Mouse (Mus musculus): ENCODE data around the gene Elk3. TPM values are rescaled to one million over a fixed set of nuclear protein-coding genes. Genes with fewer than 3 reads are reported as not detected.

Elk3 gene
- polyA plus RNA-seq, 1 experiment from 2014 or later = 23.6 TPM

- Histone ChIP-seq H3K9ac (ENCODE audit: low read length) (no peak overlapping the region), H3K9me3 (replicated peaks; ENCODE audit: control insufficient read depth, low read length) (no peaks in the 10 kb centered on the region; the same call in 1 of the 2 replicates), H3K4me3 (replicated peaks; ENCODE audit: low read length) (no peak overlapping the region), H3K4me1 (ENCODE audit: control insufficient read depth, insufficient read depth, low read length) (0 out of 2 replicates have a peak, but pooled peaks cover 2% of the 10 kb centered on the region), H3K36me3 (ENCODE audit: control insufficient read depth, insufficient read depth, low read length) (peaks cover 37% of the 10 kb centered on the region), H3K4me2 (ENCODE audit: low read depth, low read length) (no peak overlapping the region), H3K27me3 (ENCODE audit: control insufficient read depth, insufficient read depth, low read length) (no peaks in the 10 kb centered on the region), H3K27ac (ENCODE audit: low read length) (no peak overlapping the region)
- no peak for ATAC-seq (ENCODE audit: insufficient read depth, low FRiP score)
- WGBS = 66% methylated on average over 7 of the region's 7 CpGs
These were observed 97.6 kb downstream of the Elk3 start for GRCm38 (mm10) chr10:93213339-93213738.

GRCm38 (mm10) chr10:93212699-93213098 is 98.2 kb downstream of the Elk3 start:
- Histone ChIP-seq H3K4me3 (replicated peaks; ENCODE audit: low read length) (no peak overlapping the region), H3K36me3 (ENCODE audit: control insufficient read depth, insufficient read depth, low read length) (peaks cover 31% of the 10 kb centered on the region), H3K9ac (ENCODE audit: low read length) (no peak overlapping the region), H3K9me3 (replicated peaks; ENCODE audit: control insufficient read depth, low read length) (no peaks in the 10 kb centered on the region; the same call in 1 of the 2 replicates), H3K4me1 (ENCODE audit: control insufficient read depth, insufficient read depth, low read length) (0 out of 2 replicates have a peak, but pooled peaks cover 2% of the 10 kb centered on the region), H3K27me3 (ENCODE audit: control insufficient read depth, insufficient read depth, low read length) (no peaks in the 10 kb centered on the region), H3K27ac (ENCODE audit: low read length) (no peak overlapping the region), H3K4me2 (ENCODE audit: low read depth, low read length) (no peak overlapping the region)
- WGBS = 76% methylated on average over 2 of the region's 2 CpGs
- ATAC-seq (ENCODE audit: insufficient read depth, low FRiP score) = no peak

- no peaks in the 10 kb centered on the region for H3K9me3 ChIP-seq (replicated peaks; ENCODE audit: control insufficient read depth, low read length)
- ATAC-seq (ENCODE audit: insufficient read depth, low FRiP score) = no peak
- no peak overlapping the region for H3K4me2 ChIP-seq (ENCODE audit: low read depth, low read length)
- no peaks in the 10 kb centered on the region for H3K4me1 ChIP-seq (ENCODE audit: control insufficient read depth, insufficient read depth, low read length)
- WGBS = 70% methylated on average over 5 of the region's 5 CpGs
- H3K27ac ChIP-seq (ENCODE audit: low read length) = no peak overlapping the region
- 0 out of 2 replicates have a peak, but pooled peaks cover 3% of the 10 kb centered on the region for H3K36me3 ChIP-seq (ENCODE audit: control insufficient read depth, insufficient read depth, low read length)
- no peaks in the 10 kb centered on the region for H3K27me3 ChIP-seq (ENCODE audit: control insufficient read depth, insufficient read depth, low read length)
- no peak overlapping the region for H3K4me3 ChIP-seq (replicated peaks; ENCODE audit: low read length)
- no peak overlapping the region for H3K9ac ChIP-seq (ENCODE audit: low read length)
These were observed 103.8 kb downstream of the Elk3 start for GRCm38 (mm10) chr10:93207176-93207575.

- ATAC-seq (ENCODE audit: insufficient read depth, low FRiP score) = no peak
- Histone ChIP-seq H3K4me2 (ENCODE audit: low read depth, low read length) (no peak overlapping the region), H3K4me1 (ENCODE audit: control insufficient read depth, insufficient read depth, low read length) (no peaks in the 10 kb centered on the region), H3K4me3 (replicated peaks; ENCODE audit: low read length) (no peak overlapping the region), H3K36me3 (ENCODE audit: control insufficient read depth, insufficient read depth, low read length) (0 out of 2 replicates have a peak, but pooled peaks cover 3% of the 10 kb centered on the region), H3K9me3 (replicated peaks; ENCODE audit: control insufficient read depth, low read length) (no peaks in the 10 kb centered on the region), H3K27ac (ENCODE audit: low read length) (no peak overlapping the region), H3K9ac (ENCODE audit: low read length) (no peak overlapping the region), H3K27me3 (ENCODE audit: control insufficient read depth, insufficient read depth, low read length) (no peaks in the 10 kb centered on the region)
- 80% methylated on average over 4 of the region's 4 CpGs for WGBS
These were observed 105.5 kb downstream of the Elk3 start for GRCm38 (mm10) chr10:93205287-93205956.

- Histone ChIP-seq H3K36me3 (ENCODE audit: control insufficient read depth, insufficient read depth, low read length) (0 out of 2 replicates have a peak, but pooled peaks cover 3% of the 10 kb centered on the region), H3K4me2 (ENCODE audit: low read depth, low read length) (no peak overlapping the region), H3K27me3 (ENCODE audit: control insufficient read depth, insufficient read depth, low read length) (no peaks in the 10 kb centered on the region), H3K27ac (ENCODE audit: low read length) (no peak overlapping the region), H3K4me3 (replicated peaks; ENCODE audit: low read length) (no peak overlapping the region), H3K9ac (ENCODE audit: low read length) (no peak overlapping the region), H3K9me3 (replicated peaks; ENCODE audit: control insufficient read depth, low read length) (no peaks in the 10 kb centered on the region), H3K4me1 (ENCODE audit: control insufficient read depth, insufficient read depth, low read length) (no peaks in the 10 kb centered on the region)
- ATAC-seq (ENCODE audit: insufficient read depth, low FRiP score) = no peak
- 89% methylated on average over 6 of the region's 6 CpGs for WGBS
These were observed 109.0 kb downstream of the Elk3 start for GRCm38 (mm10) chr10:93201846-93202458.

GRCm38 (mm10) chr10:93198958-93199357 is 112.0 kb downstream of the Elk3 start:
- H3K27me3 ChIP-seq (ENCODE audit: control insufficient read depth, insufficient read depth, low read length) = no peaks in the 10 kb centered on the region
- no peak for ATAC-seq (ENCODE audit: insufficient read depth, low FRiP score)
- no peak overlapping the region for H3K9ac ChIP-seq (ENCODE audit: low read length)
- H3K27ac ChIP-seq (ENCODE audit: low read length) = no peak overlapping the region
- peaks cover 2% of the 10 kb centered on the region; the same call in 1 of the 2 replicates for H3K4me1 ChIP-seq (ENCODE audit: control insufficient read depth, insufficient read depth, low read length)
- H3K36me3 ChIP-seq (ENCODE audit: control insufficient read depth, insufficient read depth, low read length) = 0 out of 2 replicates have a peak, but pooled peaks cover 3% of the 10 kb centered on the region
- no peak overlapping the region for H3K4me3 ChIP-seq (replicated peaks; ENCODE audit: low read length)
- H3K4me2 ChIP-seq (ENCODE audit: low read depth, low read length) = no peak overlapping the region
- 87% methylated on average over 3 of the region's 3 CpGs for WGBS
- no peaks in the 10 kb centered on the region for H3K9me3 ChIP-seq (replicated peaks; ENCODE audit: control insufficient read depth, low read length)

Other genes with a start within 250 kb of the Elk3 start
- 0.15 and 0.27 TPM in 2 replicates for gene Cfap54, start 229.5 kb downstream of the Elk3 start, polyA plus RNA-seq (2015; fragmentation: Nextera tagmentation; extraction: Ambion mirVana)
- gene Cdk17, start 150.3 kb downstream of the Elk3 start, polyA plus RNA-seq (2015; fragmentation: Nextera tagmentation; extraction: Ambion mirVana) = 13.0 and 14.2 TPM in 2 replicates
- gene Lta4h, start 142.3 kb upstream of the Elk3 start, polyA plus RNA-seq (2015; fragmentation: Nextera tagmentation; extraction: Ambion mirVana) = 219 and 220 TPM in 2 replicates
- 3.0 and 3.7 TPM in 2 replicates for gene Hal, start 177.6 kb upstream of the Elk3 start, polyA plus RNA-seq (2015; fragmentation: Nextera tagmentation; extraction: Ambion mirVana)
- 1.3 and 1.7 TPM in 2 replicates for gene Amdhd1, start 228.9 kb upstream of the Elk3 start, polyA plus RNA-seq (2015; fragmentation: Nextera tagmentation; extraction: Ambion mirVana)
- 0.25 and 0.35 TPM in 2 replicates for gene Ccdc38, start 229.5 kb upstream of the Elk3 start, polyA plus RNA-seq (2015; fragmentation: Nextera tagmentation; extraction: Ambion mirVana)

Measured in stomach, embryonic 16.5 days (tissue).